Mouse (Mus musculus): ENCODE data around the gene Wdr62.

GRCm38 (mm10) chr7:30266780-30267179 lies 13.4 kb downstream of the Wdr62 start:
- TF ChIP-seq CTCF (IDR thresholded peaks at IDR 0.05; ENCODE audit: control insufficient read depth, insufficient read depth, insufficient read length) = no peak
- TF ChIP-seq CEBPB (IDR thresholded peaks at IDR 0.05; ENCODE audit: low read depth) = no peak
- TF ChIP-seq FOSL1 (IDR thresholded peaks at IDR 0.05; ENCODE audit: insufficient read depth, low read length, poor library complexity, severe bottlenecking) = no peak

All from C2C12 (cell line).